Mouse (Mus musculus): ENCODE results near the gene Car6. TPM values are rescaled to one million over a fixed set of nuclear protein-coding genes. Genes with fewer than 3 reads are reported as not detected.

The Car6 gene
- polyA plus RNA-seq, 1 experiment from 2014 or later: not detected

DNA sequence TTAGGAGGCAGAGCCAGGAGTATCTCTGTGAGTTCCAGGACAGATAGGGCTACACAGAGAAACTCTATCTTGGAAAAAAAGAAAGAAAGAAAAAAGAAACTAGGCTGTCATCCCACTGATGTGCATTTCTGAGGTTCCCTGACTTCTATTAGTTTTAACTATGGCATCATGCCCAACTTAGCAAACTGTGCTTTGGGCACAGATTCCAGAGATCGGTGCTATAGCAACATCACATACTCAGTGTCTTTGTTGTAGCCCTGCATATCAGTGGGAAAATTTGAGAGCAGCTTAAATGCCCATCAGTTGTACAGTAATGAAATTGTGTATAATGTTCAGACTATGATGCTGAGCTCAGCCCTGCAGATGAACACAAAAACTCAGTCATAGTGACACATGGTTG is 24.6 kb upstream of the Car6 start:
- Histone ChIP-seq H3K9ac (ENCODE audit: low read depth, low read length) (no peak overlapping the region), H3K4me1 (replicated peaks; ENCODE audit: control insufficient read depth, insufficient read depth, low read length) (no peaks in the 10 kb centered on the region), H3K4me3 (ENCODE audit: low read depth, low read length) (no peak overlapping the region), H3K27me3 (replicated peaks; ENCODE audit: control insufficient read depth, insufficient read depth, low read length) (no peaks in the 10 kb centered on the region), H3K9me3 (ENCODE audit: control insufficient read depth) (no peaks in the 10 kb centered on the region), H3K4me2 (replicated peaks; ENCODE audit: low read depth) (no peak overlapping the region), H3K36me3 (ENCODE audit: control insufficient read depth, insufficient read depth) (no peaks in the 10 kb centered on the region), H3K27ac (ENCODE audit: low read depth, low read length) (no peak overlapping the region)
- TF ChIP-seq CTCF (IDR thresholded peaks at IDR 0.05; ENCODE audit: low read depth): no peak
- WGBS: 88% methylated on average over 1 of the region's 1 CpGs
- ATAC-seq: no peak

DNA sequence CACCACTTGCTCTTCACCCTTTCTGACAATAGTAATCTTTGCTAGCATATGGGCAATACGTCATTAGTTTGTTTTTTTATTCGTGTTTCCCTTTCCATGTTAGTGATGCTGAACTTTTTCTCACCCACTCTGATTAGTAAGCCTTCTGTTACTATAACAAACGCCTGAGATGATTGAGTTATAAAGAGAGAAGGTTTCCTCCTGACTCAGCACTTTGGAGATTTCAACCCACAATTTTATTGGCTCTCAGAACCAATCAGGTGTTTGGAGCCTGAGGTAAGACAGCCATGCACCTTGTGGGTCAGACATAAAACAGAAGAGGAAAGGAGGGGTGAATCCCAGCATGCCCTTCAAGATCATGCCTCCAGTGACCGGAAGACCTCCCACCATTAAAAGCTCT is 22.7 kb upstream of the Car6 start:
- Histone ChIP-seq H3K36me3 (ENCODE audit: control insufficient read depth, insufficient read depth) (no peaks in the 10 kb centered on the region), H3K4me3 (ENCODE audit: low read depth, low read length) (no peak overlapping the region), H3K27me3 (replicated peaks; ENCODE audit: control insufficient read depth, insufficient read depth, low read length) (no peaks in the 10 kb centered on the region), H3K9me3 (ENCODE audit: control insufficient read depth) (no peaks in the 10 kb centered on the region), H3K4me1 (replicated peaks; ENCODE audit: control insufficient read depth, insufficient read depth, low read length) (no peaks in the 10 kb centered on the region), H3K9ac (ENCODE audit: low read depth, low read length) (no peak overlapping the region), H3K4me2 (replicated peaks; ENCODE audit: low read depth) (no peak overlapping the region), H3K27ac (ENCODE audit: low read depth, low read length) (no peak overlapping the region)
- no peak for TF ChIP-seq CTCF (IDR thresholded peaks at IDR 0.05; ENCODE audit: low read depth)
- WGBS: 79% methylated on average over 4 of the region's 4 CpGs
- ATAC-seq: no peak

DNA sequence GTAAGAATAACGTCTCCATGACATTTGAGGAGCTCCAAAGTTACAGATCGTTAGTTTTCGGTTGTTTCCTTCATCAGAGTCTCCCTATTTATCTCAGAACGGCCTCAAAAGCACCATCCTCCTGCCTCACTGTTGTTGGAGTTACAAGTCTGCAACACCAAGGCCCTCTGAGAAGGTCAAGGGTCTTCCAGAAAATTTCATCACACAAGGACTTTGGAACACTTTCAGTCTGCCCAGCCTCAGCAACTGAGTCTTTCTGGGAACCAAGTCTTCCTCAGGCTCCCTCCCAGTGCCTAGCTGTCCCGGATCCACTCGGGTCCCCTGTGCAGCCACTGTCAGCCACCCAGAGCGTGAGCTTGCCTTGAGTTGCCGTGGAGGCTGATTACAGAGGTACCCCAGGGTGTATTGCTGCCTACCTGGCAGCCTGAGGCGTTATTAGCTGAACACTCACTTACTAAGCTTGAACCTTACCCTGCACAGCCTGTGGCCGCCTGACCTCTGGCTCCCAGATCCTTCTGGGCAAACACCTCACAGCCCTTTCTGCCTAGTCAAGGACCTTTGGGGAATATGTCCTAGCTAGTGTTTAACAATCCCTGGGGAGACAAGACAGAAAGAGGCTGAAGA is 20.0 kb upstream of the Car6 start:
- H3K9ac ChIP-seq (ENCODE audit: low read depth, low read length): peak overlapping the region; percentile 52; the same call in 1 of the 2 replicates
- peak overlapping the region; percentile 86 for H3K27ac ChIP-seq (ENCODE audit: low read depth, low read length)
- no peak for TF ChIP-seq CTCF (IDR thresholded peaks at IDR 0.05; ENCODE audit: low read depth)
- peak overlapping the region; percentile 52 for H3K4me2 ChIP-seq (replicated peaks; ENCODE audit: low read depth)
- no peaks in the 10 kb centered on the region for H3K9me3 ChIP-seq (ENCODE audit: control insufficient read depth)
- H3K27me3 ChIP-seq (replicated peaks; ENCODE audit: control insufficient read depth, insufficient read depth, low read length): no peaks in the 10 kb centered on the region
- no peak overlapping the region for H3K4me3 ChIP-seq (ENCODE audit: low read depth, low read length)
- WGBS: 38% methylated on average over 10 of the region's 10 CpGs
- no peaks in the 10 kb centered on the region for H3K4me1 ChIP-seq (replicated peaks; ENCODE audit: control insufficient read depth, insufficient read depth, low read length)
- ATAC-seq: peak; percentile 76
- H3K36me3 ChIP-seq (ENCODE audit: control insufficient read depth, insufficient read depth): no peaks in the 10 kb centered on the region

- 10% methylated on average over 11 of the region's 11 CpGs for WGBS
- TF ChIP-seq CTCF (IDR thresholded peaks at IDR 0.05; ENCODE audit: low read depth): 0 out of 2 replicates have a peak, but pooled peaks have one; percentile 1
- H3K36me3 ChIP-seq (ENCODE audit: control insufficient read depth, insufficient read depth): no peaks in the 10 kb centered on the region
- H3K27me3 ChIP-seq (replicated peaks; ENCODE audit: control insufficient read depth, insufficient read depth, low read length): no peaks in the 10 kb centered on the region
- no peaks in the 10 kb centered on the region for H3K9me3 ChIP-seq (ENCODE audit: control insufficient read depth)
- H3K4me3 ChIP-seq (ENCODE audit: low read depth, low read length): no peak overlapping the region
- H3K4me1 ChIP-seq (replicated peaks; ENCODE audit: control insufficient read depth, insufficient read depth, low read length): no peaks in the 10 kb centered on the region
- H3K27ac ChIP-seq (ENCODE audit: low read depth, low read length): peak overlapping the region; percentile 86
- H3K9ac ChIP-seq (ENCODE audit: low read depth, low read length): 0 out of 2 replicates have a peak overlapping the region, but pooled peaks have one; percentile 52
- H3K4me2 ChIP-seq (replicated peaks; ENCODE audit: low read depth): peak overlapping the region; percentile 52
- ATAC-seq: peak; percentile 91
Observed at GRCm38 (mm10) chr4:150220584-150220983, 19.5 kb upstream of the Car6 start.

DNA sequence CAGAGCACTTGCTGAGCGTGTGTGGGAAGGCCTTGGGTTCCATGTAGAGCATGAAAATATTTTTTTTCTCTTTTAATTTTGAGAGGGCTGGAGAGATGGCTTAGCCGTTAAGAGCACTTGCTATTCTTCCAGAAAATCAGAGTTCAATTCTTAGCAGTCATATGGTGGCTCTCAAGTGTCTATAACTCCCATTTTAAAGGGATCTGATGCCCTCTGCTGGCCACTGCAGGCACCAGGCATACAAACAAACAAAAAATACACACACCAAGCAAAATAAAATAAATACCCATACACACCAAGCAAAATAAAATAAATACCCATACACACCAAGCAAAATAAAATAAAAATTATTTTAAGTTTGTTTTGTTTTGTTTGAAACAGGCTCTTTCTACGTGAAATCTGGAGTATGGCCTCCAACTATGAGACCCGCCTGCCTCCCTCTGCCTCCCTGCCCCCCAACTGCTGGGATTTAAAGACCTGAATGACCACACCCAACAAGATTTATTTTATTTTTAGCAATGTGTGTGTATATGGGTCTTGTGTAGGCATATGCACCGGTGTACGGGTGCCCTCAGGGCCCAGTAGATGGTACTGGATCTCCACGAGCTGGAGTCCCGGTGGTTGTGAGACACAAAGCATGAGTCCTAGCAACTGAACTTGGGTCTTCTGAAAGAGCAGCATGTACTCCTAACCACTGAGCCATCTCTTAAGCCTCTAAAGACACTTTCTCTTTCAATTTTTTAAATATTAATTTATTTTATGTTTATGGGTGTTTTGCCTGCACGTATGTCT is 18.6 kb upstream of the Car6 start:
- Histone ChIP-seq H3K9me3 (ENCODE audit: control insufficient read depth) (no peaks in the 10 kb centered on the region), H3K4me1 (replicated peaks; ENCODE audit: control insufficient read depth, insufficient read depth, low read length) (no peaks in the 10 kb centered on the region), H3K27me3 (replicated peaks; ENCODE audit: control insufficient read depth, insufficient read depth, low read length) (no peaks in the 10 kb centered on the region), H3K27ac (ENCODE audit: low read depth, low read length) (peak overlapping the region; percentile 86), H3K4me3 (ENCODE audit: low read depth, low read length) (no peak overlapping the region), H3K4me2 (replicated peaks; ENCODE audit: low read depth) (peak overlapping the region; percentile 52; the same call in 1 of the 2 replicates), H3K36me3 (ENCODE audit: control insufficient read depth, insufficient read depth) (no peaks in the 10 kb centered on the region), H3K9ac (ENCODE audit: low read depth, low read length) (no peak overlapping the region)
- no peak for ATAC-seq
- 69% methylated on average over 9 of the region's 9 CpGs for WGBS
- TF ChIP-seq CTCF (IDR thresholded peaks at IDR 0.05; ENCODE audit: low read depth): peak; percentile 75

GRCm38 (mm10) chr4:150217935-150218334 is 16.8 kb upstream of the Car6 start:
- no CpG with 5 or more reads among the region's 1 CpGs for WGBS
- Histone ChIP-seq H3K9me3 (ENCODE audit: control insufficient read depth) (no peaks in the 10 kb centered on the region), H3K36me3 (ENCODE audit: control insufficient read depth, insufficient read depth) (no peaks in the 10 kb centered on the region), H3K4me3 (ENCODE audit: low read depth, low read length) (no peak overlapping the region), H3K9ac (ENCODE audit: low read depth, low read length) (no peak overlapping the region), H3K4me1 (replicated peaks; ENCODE audit: control insufficient read depth, insufficient read depth, low read length) (no peaks in the 10 kb centered on the region), H3K27ac (ENCODE audit: low read depth, low read length) (no peak overlapping the region), H3K27me3 (replicated peaks; ENCODE audit: control insufficient read depth, insufficient read depth, low read length) (no peaks in the 10 kb centered on the region), H3K4me2 (replicated peaks; ENCODE audit: low read depth) (no peak overlapping the region)
- peak; percentile 56 for TF ChIP-seq CTCF (IDR thresholded peaks at IDR 0.05; ENCODE audit: low read depth)
- no peak for ATAC-seq
